In the genomic region with DNA sequence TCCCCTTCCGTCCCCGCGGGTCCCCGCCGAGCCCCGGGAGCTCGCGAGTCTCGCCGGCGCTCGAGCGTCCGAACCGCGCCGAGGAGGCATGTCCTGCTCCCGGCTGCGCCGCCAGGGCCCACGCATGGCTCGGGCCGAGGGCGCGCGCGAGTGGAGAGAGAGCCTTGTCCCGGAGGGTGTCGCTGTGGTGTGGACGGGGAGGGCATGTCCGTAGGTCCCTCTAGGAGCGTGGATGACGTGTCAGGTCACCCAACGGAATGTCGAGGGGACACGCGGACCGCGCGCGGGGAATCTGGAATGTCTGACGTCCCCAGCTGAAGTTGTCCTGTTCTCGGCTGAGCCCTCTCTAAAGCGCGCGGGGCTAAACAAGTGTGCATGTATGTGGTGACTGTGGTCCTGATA, we compare ENCODE assay signal across 8 mouse cellular contexts. TPM values are rescaled to one million over a fixed set of nuclear protein-coding genes. Genes with fewer than 3 reads are reported as not detected.
DNase-seq lines count a peak whose midpoint lies in the region; ATAC-seq and TF ChIP-seq lines count a peak whose summit lies in the region.

No protein-coding gene starts in this region.

- peak overlapping the region; percentile 97 for H3K27ac ChIP-seq in gastrocnemius, adult 2 months
- peak overlapping the region; percentile 85 for H3K27ac ChIP-seq in hindbrain, postnatal 0 days

- H3K9me3 ChIP-seq in hindbrain, postnatal 0 days (ENCODE audit: low read length) = no peaks in the 10 kb centered on the region

- H3K4me3 ChIP-seq in gastrocnemius, adult 2 months = peak overlapping the region; percentile 95
- H3K4me3 ChIP-seq in hindbrain, postnatal 0 days (ENCODE audit: low read length) = peak overlapping the region; percentile 85

- no peaks in the 10 kb centered on the region for H3K27me3 ChIP-seq in hindbrain, postnatal 0 days (ENCODE audit: insufficient read depth, low read length)

- under 1% methylated on average over 46 of the region's 46 CpGs for WGBS in hindbrain, postnatal 0 days

- no peaks in the 10 kb centered on the region for H3K4me1 ChIP-seq in hindbrain, postnatal 0 days (ENCODE audit: insufficient read depth, low read length)

- peak overlapping the region; percentile 86 for H3K4me2 ChIP-seq in hindbrain, postnatal 0 days (ENCODE audit: low read depth, low read length)

- no peaks in the 10 kb centered on the region for H3K36me3 ChIP-seq in hindbrain, postnatal 0 days (ENCODE audit: insufficient read depth, low read length)

- H3K9ac ChIP-seq in hindbrain, postnatal 0 days (replicated peaks; ENCODE audit: low read length) = peak overlapping the region; percentile 80

- intact Hi-C loops in gastrocnemius, adult 2 months (cut with DNase I) = no loop called here
- intact Hi-C loops in left cerebral cortex, postnatal 14 days (cut with DNase I) = no loop called here

- DNase-seq in ZHBTc4 (ENCODE audit: low read depth, low spot score) = peak; percentile 61
- DNase-seq in cerebellum, postnatal 4 days (ENCODE audit: low spot score in 2 of 2) = peak; percentile 37 to 53
- peak; percentile 88 for DNase-seq in gastrocnemius, adult 2 months
- peak; percentile 76 for DNase-seq in hindbrain, postnatal 0 days (ENCODE audit: low spot score)
- DNase-seq in left cerebral cortex, postnatal 14 days (ENCODE audit: low spot score in 2 of 2) = peak; percentile 42 to 52
- DNase-seq in right cerebral cortex, postnatal 25 days = peak; percentile 61

- peak; percentile 53 for TF ChIP-seq CTCF in gastrocnemius, adult 2 months (IDR thresholded peaks at IDR 0.05)
- TF ChIP-seq CTCF in hindbrain, postnatal 0 days (IDR thresholded peaks at IDR 0.05; ENCODE audit: low read depth) = peak; percentile 62

- ATAC-seq in hindbrain, postnatal 0 days = peak; percentile 91
- peak; percentile 67 for ATAC-seq in megakaryocyte-erythroid progenitor cell, adult 5-6 weeks (replicated peaks; ENCODE audit: low FRiP score, low TSS enrichment, poor library complexity, severe bottlenecking)
- ATAC-seq in inflammation-experienced regulatory T-cells, adult 6 months = no peak

RNA-seq across cellular contexts. Expression of a gene that starts 1.8 kb away (rescaled TPM):
- 10 to 100 TPM; 13.0 to 14.0 TPM for total RNA-seq in gastrocnemius, adult 2 months (2021)
- 67.4 and 71.7 TPM in 2 replicates for total RNA-seq in hindbrain, postnatal 0 days (2014; rRNA removed)
- 35.8 and 36.8 TPM in 2 replicates for polyA plus RNA-seq in hindbrain, postnatal 0 days (2015; fragmentation: Nextera tagmentation; extraction: Ambion mirVana)
- 10 to 100 TPM; 36.8 to 38.5 TPM for total RNA-seq in left cerebral cortex, postnatal 14 days (2021)
- 43.4 and 60.5 TPM in 2 replicates for total RNA-seq in megakaryocyte-erythroid progenitor cell, adult 5-6 weeks (2014; fragmentation: Nextera tagmentation)
- total RNA-seq in megakaryocyte-erythroid progenitor cell, adult 5-6 weeks (2017) = 38.4 and 38.6 TPM in 2 replicates
- 1 to 10 TPM; 2.1 to 4.8 (median 3.9) TPM for polyA plus RNA-seq in inflammation-experienced regulatory T-cells, adult 6 months (2017; shearing (Covaris generic))

RNA-seq across cellular contexts. Expression of a gene that starts 58.5 kb away (rescaled TPM):
- 100 to 1,000 TPM; 259 to 336 TPM for total RNA-seq in gastrocnemius, adult 2 months (2021)
- 102 and 115 TPM in 2 replicates for total RNA-seq in hindbrain, postnatal 0 days (2014; rRNA removed)
- 241 and 256 TPM in 2 replicates for polyA plus RNA-seq in hindbrain, postnatal 0 days (2015; fragmentation: Nextera tagmentation; extraction: Ambion mirVana)
- 100 to 1,000 TPM; 251 to 260 TPM for total RNA-seq in left cerebral cortex, postnatal 14 days (2021)
- 75.8 and 85.8 TPM in 2 replicates for total RNA-seq in megakaryocyte-erythroid progenitor cell, adult 5-6 weeks (2014; fragmentation: Nextera tagmentation)
- total RNA-seq in megakaryocyte-erythroid progenitor cell, adult 5-6 weeks (2017) = 190 and 260 TPM in 2 replicates
- 100 to 1,000 TPM; 310 to 480 (median 320) TPM for polyA plus RNA-seq in inflammation-experienced regulatory T-cells, adult 6 months (2017; shearing (Covaris generic))
